Mouse (Mus musculus) forebrain, embryonic 12.5 days (tissue): ENCODE measurements around the gene Vmn1r203. TPM values are rescaled to one million over a fixed set of nuclear protein-coding genes. Genes with fewer than 3 reads are reported as not detected.
"Not testable (repeated sequence)": the region's sequence is repeated elsewhere in the genome, so short reads cannot be mapped to it uniquely, and the experiment has no call there.

Source experiments
- ATAC-seq: fragments of 200-750 bp; cut with Nextera tagmentation; 2 replicates; pipeline ENCODE4 v1.8.0; 2017; ENCODE audit warnings: moderate TSS enrichment; ENCODE audit not compliant: low FRiP score
- H3K27ac ChIP-seq: fragments of 300-500 bp; sonication (generic); 2 replicates; pipeline ENCODE4 v1.5.1; 2016; ENCODE audit warnings: mild to moderate bottlenecking
- H3K27me3 ChIP-seq: fragments of 300-500 bp; sonication (generic); 2 replicates; pipeline ENCODE4 v1.6.1; 2016; ENCODE audit warnings: mild to moderate bottlenecking
- H3K36me3 ChIP-seq: fragments of 300-500 bp; sonication (generic); replicated peaks from 2 replicates; pipeline ENCODE4 v1.6.1; 2016; ENCODE audit warnings: mild to moderate bottlenecking
- H3K4me1 ChIP-seq: fragments of 300-500 bp; sonication (generic); 2 replicates; pipeline ENCODE4 v1.6.1; 2016
- H3K4me2 ChIP-seq: fragments of 300-500 bp; sonication (generic); 2 replicates; pipeline ENCODE4 v1.6.1; 2016; ENCODE audit warnings: mild to moderate bottlenecking, moderate library complexity
- H3K4me3 ChIP-seq: fragments of 300-500 bp; sonication (generic); replicated peaks from 2 replicates; pipeline ENCODE4 v1.5.1; 2016; ENCODE audit warnings: mild to moderate bottlenecking
- H3K9ac ChIP-seq: fragments of 300-500 bp; sonication (generic); 2 replicates; pipeline ENCODE4 v1.6.1; 2016; ENCODE audit warnings: mild to moderate bottlenecking
- H3K9me3 ChIP-seq: fragments of 300-500 bp; sonication (generic); 2 replicates; pipeline ENCODE4 v1.6.1; 2016
- whole genome bisulfite sequencing: fragments of 180-500 bp; shearing (Covaris S2); methylation state at CpG from one replicate; pipeline ENCODE4 v1.1.7; 2016; 5-methylcytosine and 5-hydroxymethylcytosine counted together
- polyA plus RNA-seq: library from polyadenylated mRNA; unstranded; fragments of >200 nt; fragmentation: Nextera tagmentation; extraction: Ambion mirVana; gene quantifications from 2 replicates; pipeline ENCODE4 v1.2.1, GENCODE M21; 2016

Vmn1r203 gene
- polyA plus RNA-seq: not detected in 2 replicates

- H3K4me3 ChIP-seq: no peak within 1 kb of the TSS
- ATAC-seq: no peak
- no peak within 1 kb of the TSS for H3K27ac ChIP-seq
- H3K4me2 ChIP-seq: no peak within 1 kb of the TSS
- no peaks in the 10 kb centered on the region for H3K27me3 ChIP-seq
- no peak within 1 kb of the TSS for H3K9ac ChIP-seq
- no peaks in the 10 kb centered on the region for H3K9me3 ChIP-seq
- no peaks in the 10 kb centered on the region for H3K36me3 ChIP-seq
- H3K4me1 ChIP-seq: no peaks in the 10 kb centered on the region
Measured at GRCm38 (mm10) chr13:22517814-22518213, at the start of gene Vmn1r203. Gene Vmn1r203, plus strand, starts transcription at chr13:22518114.

- H3K4me2 ChIP-seq: no peak within 1 kb of the TSS
- WGBS: 79% methylated on average over 1 of the region's 1 CpGs
- H3K4me3 ChIP-seq: no peak within 1 kb of the TSS
- H3K27me3 ChIP-seq: no peaks in the 10 kb centered on the region
- H3K27ac ChIP-seq: no peak within 1 kb of the TSS
- no peaks in the 10 kb centered on the region for H3K9me3 ChIP-seq
- H3K4me1 ChIP-seq: no peaks in the 10 kb centered on the region
- no peaks in the 10 kb centered on the region for H3K36me3 ChIP-seq
- no peak for ATAC-seq
- no peak within 1 kb of the TSS for H3K9ac ChIP-seq
Measured at GRCm38 (mm10) chr13:22471623-22472022, 46.3 kb upstream of the Vmn1r203 start, which contains the start of gene Vmn1r201. Gene Vmn1r201, plus strand, starts transcription at chr13:22471923.

GRCm38 (mm10) chr13:22502431-22502830 lies 15.5 kb upstream of the Vmn1r203 start:
- H3K36me3 ChIP-seq: no peaks in the 10 kb centered on the region
- H3K27ac ChIP-seq: no peak overlapping the region
- H3K9me3 ChIP-seq: no peaks in the 10 kb centered on the region
- H3K9ac ChIP-seq: no peak overlapping the region
- no peak for ATAC-seq
- H3K4me3 ChIP-seq: no peak overlapping the region
- H3K4me1 ChIP-seq: no peaks in the 10 kb centered on the region
- H3K27me3 ChIP-seq: no peaks in the 10 kb centered on the region
- no peak overlapping the region for H3K4me2 ChIP-seq
- 76% methylated on average over 3 of the region's 3 CpGs for WGBS

DNA sequence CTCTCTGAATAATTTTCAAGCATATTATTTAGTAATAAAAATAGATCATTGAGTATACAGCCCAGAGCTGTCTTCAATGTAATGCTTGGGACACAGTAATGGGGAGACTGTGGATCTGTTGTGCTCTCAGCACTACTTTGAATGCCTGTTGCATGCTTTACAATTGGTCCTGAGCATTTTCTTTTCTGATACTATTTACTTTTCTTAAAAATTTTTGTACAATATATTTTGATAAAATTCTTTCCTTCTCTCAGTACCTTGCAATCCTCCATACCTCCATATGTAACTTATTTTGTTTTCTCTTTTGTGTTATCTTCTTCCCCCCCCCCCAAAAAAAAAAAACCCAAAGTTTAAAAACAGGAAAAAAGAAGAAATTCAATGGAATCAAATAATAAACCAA lies 12.6 kb upstream of the Vmn1r203 start, which contains the start of gene Vmn1r202:
TSS of gene Vmn1r202 (minus strand) at position 101 of the 400 bp plus-strand sequence.
- Histone ChIP-seq H3K27me3 (no peaks in the 10 kb centered on the region), H3K4me1 (no peaks in the 10 kb centered on the region), H3K27ac (no peak within 1 kb of the TSS), H3K4me2 (no peak within 1 kb of the TSS), H3K9me3 (no peaks in the 10 kb centered on the region), H3K36me3 (no peaks in the 10 kb centered on the region), H3K4me3 (no peak within 1 kb of the TSS), H3K9ac (no peak within 1 kb of the TSS)
- no peak for ATAC-seq

GRCm38 (mm10) chr13:22552898-22553297 lies 35.0 kb downstream of the Vmn1r203 start, which contains the start of gene Vmn1r204:
Gene Vmn1r204, plus strand, starts transcription at chr13:22553198.
- H3K4me3 ChIP-seq, H3K9ac ChIP-seq, H3K4me1 ChIP-seq, ATAC-seq, H3K4me2 ChIP-seq, H3K36me3 ChIP-seq, H3K27me3 ChIP-seq, H3K27ac ChIP-seq, H3K9me3 ChIP-seq: not testable (repeated sequence)
- 63% methylated on average over 1 of the region's 1 CpGs for WGBS

DNA sequence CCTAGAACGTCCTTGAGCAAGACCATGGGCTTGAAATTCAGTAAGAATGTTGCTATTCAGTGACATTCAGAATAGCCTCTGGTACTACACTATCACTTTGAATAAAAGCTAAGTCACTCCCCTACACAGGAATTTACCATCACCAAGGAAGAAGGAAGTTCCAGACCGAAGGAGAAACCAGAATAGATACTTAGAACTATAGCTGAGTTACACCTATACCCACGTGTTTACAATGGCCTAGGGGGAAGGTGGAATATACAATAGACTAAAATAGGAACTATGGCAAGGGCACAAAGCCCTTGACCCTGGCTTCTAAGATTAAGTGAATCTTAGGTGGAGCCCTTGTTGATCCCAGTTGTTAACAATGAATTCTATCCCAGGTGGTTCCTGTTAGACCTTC lies 57.0 kb downstream of the Vmn1r203 start:
- 81% methylated on average over 3 of the region's 3 CpGs for WGBS
- not testable (repeated sequence) for H3K27me3 ChIP-seq, H3K4me3 ChIP-seq, ATAC-seq, H3K36me3 ChIP-seq, H3K4me1 ChIP-seq, H3K9me3 ChIP-seq, H3K27ac ChIP-seq, H3K9ac ChIP-seq, H3K4me2 ChIP-seq

Other genes with a start within 250 kb of the Vmn1r203 start
- not detected in 2 replicates for gene Vmn1r195, start 247.6 kb upstream of the Vmn1r203 start, polyA plus RNA-seq
- gene Vmn1r196, start 228.2 kb upstream of the Vmn1r203 start, polyA plus RNA-seq: not detected in 2 replicates
- not detected in 2 replicates for gene Vmn1r197, start 193.5 kb upstream of the Vmn1r203 start, polyA plus RNA-seq
- gene Vmn1r198, start 167.8 kb upstream of the Vmn1r203 start, polyA plus RNA-seq: not detected in 2 replicates
- not detected in 2 replicates for gene Vmn1r199, start 138.3 kb upstream of the Vmn1r203 start, polyA plus RNA-seq
- not detected in 2 replicates for gene Vmn1r200, start 127.7 kb upstream of the Vmn1r203 start, polyA plus RNA-seq
- not detected in 2 replicates for gene Vmn1r201, start 46.2 kb upstream of the Vmn1r203 start, polyA plus RNA-seq
- not detected in 2 replicates for gene Vmn1r202, start 12.7 kb upstream of the Vmn1r203 start, polyA plus RNA-seq
- gene Vmn1r204, start 35.1 kb downstream of the Vmn1r203 start, polyA plus RNA-seq: not detected in 2 replicates
- gene Vmn1r205, start 74.9 kb downstream of the Vmn1r203 start, polyA plus RNA-seq: not detected in 2 replicates
- not detected in 2 replicates for gene Vmn1r206, start 106.1 kb downstream of the Vmn1r203 start, polyA plus RNA-seq
- gene Vmn1r207-ps, start 211.5 kb downstream of the Vmn1r203 start, polyA plus RNA-seq: not detected in 2 replicates